Mouse (Mus musculus) small intestine, adult 2 months (tissue): Measurements from ENCODE around the gene Inpp5f. TPM values are rescaled to one million over a fixed set of nuclear protein-coding genes. Genes with fewer than 3 reads are reported as not detected.

Experiments used
- H3K27ac ChIP-seq: fragments of 200-500 bp; 2 replicates; pipeline ENCODE4 v1.5.1; 2012; ENCODE audit warnings: low read depth, low read length, control low read depth, inconsistent platforms; ENCODE audit not compliant: insufficient read depth
- H3K27me3 ChIP-seq: fragments of 200-500 bp; 2 replicates; pipeline ENCODE4 v1.6.1; 2012; ENCODE audit warnings: mild to moderate bottlenecking, moderate library complexity, low read length, inconsistent platforms; ENCODE audit not compliant: control insufficient read depth, insufficient read depth
- H3K36me3 ChIP-seq: fragments of 200-500 bp; 2 replicates; pipeline ENCODE4 v1.6.1; 2012; ENCODE audit warnings: mild to moderate bottlenecking, low read length, control low read depth, inconsistent platforms; ENCODE audit not compliant: control insufficient read depth, insufficient read depth
- H3K4me1 ChIP-seq: fragments of 200-500 bp; 2 replicates; pipeline ENCODE4 v1.6.1; 2012; ENCODE audit warnings: low read length, inconsistent platforms, mixed read lengths; ENCODE audit not compliant: control insufficient read depth, insufficient read depth, insufficient read length
- H3K4me3 ChIP-seq: fragments of 200-500 bp; 2 replicates; pipeline ENCODE4 v1.5.1; 2012; ENCODE audit warnings: low read depth, mild to moderate bottlenecking, control low read depth, inconsistent platforms, low read length, moderate library complexity
- CTCF ChIP-seq: fragments of 200-500 bp; IDR thresholded peaks from 2 replicates; pipeline ENCODE4 v1.5.1; 2012; ENCODE audit warnings: low read depth, mild to moderate bottlenecking, control low read depth, inconsistent platforms, low read length, moderate library complexity, mixed read lengths; ENCODE audit not compliant: insufficient replicate concordance, insufficient read length; ENCODE audit errors: extremely low read depth
- POLR2A ChIP-seq: fragments of 200-500 bp; IDR thresholded peaks from 2 replicates; pipeline ENCODE4 v1.6.1; 2012; ENCODE audit warnings: low read depth, mild to moderate bottlenecking, control low read depth, inconsistent platforms, low read length, moderate library complexity
- WGBS: fragments of 180-500 bp; shearing (Covaris S2); methylation state at CpG from one replicate; pipeline ENCODE4 v1.1.7; 2018; 5-methylcytosine and 5-hydroxymethylcytosine counted together
- polyA plus RNA-seq: library from polyadenylated mRNA; depleted of rRNA; stranded (reverse); fragments of >200 nt; gene quantifications from 2 replicates; pipeline ENCODE4 v1.2.3, GENCODE M21; 2012

The Inpp5f gene
- polyA plus RNA-seq, 1 experiment = 2.0 TPM

DNA sequence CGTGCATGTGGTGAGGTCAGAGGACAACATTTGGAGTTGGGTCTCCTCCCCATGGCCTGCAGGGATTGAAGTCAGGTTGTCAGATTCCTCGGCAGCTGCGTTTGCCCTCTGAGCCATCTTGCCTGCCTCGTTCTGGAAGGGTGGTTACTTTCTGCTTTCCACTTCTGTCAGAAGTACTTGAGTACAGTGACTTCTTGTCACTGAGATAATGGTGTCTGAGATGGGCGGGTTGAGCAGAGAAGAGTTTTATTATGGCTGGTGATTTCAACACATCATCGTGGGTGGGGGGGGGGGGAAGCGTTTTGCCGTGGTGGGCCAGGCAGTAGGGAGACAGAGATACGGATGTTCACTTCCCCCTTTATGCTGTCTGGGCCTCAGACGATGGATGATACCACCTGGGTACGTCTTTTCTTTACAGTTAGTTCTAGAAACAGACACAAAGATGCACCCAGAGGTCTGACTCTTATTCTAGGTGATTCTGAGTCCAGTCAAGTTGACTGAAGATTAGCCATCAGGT lies 53.8 kb downstream of the Inpp5f start:
- H3K36me3 ChIP-seq = peaks cover 10% of the 10 kb centered on the region
- H3K27ac ChIP-seq = no peak overlapping the region
- no peak for TF ChIP-seq POLR2A
- no peak for TF ChIP-seq CTCF
- 85% methylated on average over 11 of the region's 11 CpGs for WGBS
- no peak overlapping the region for H3K4me3 ChIP-seq
- no peaks in the 10 kb centered on the region for H3K27me3 ChIP-seq
- H3K4me1 ChIP-seq = no peaks in the 10 kb centered on the region

- H3K36me3 ChIP-seq = peaks cover 10% of the 10 kb centered on the region
- H3K27ac ChIP-seq = no peak overlapping the region
- no peak overlapping the region for H3K4me3 ChIP-seq
- no peaks in the 10 kb centered on the region for H3K27me3 ChIP-seq
- no peak for TF ChIP-seq CTCF
- H3K4me1 ChIP-seq = peaks cover 3% of the 10 kb centered on the region; the same call in 1 of the 2 replicates
- 83% methylated on average over 5 of the region's 5 CpGs for WGBS
Measured at GRCm38 (mm10) chr7:128667788-128668187, 56.7 kb downstream of the Inpp5f start.

DNA sequence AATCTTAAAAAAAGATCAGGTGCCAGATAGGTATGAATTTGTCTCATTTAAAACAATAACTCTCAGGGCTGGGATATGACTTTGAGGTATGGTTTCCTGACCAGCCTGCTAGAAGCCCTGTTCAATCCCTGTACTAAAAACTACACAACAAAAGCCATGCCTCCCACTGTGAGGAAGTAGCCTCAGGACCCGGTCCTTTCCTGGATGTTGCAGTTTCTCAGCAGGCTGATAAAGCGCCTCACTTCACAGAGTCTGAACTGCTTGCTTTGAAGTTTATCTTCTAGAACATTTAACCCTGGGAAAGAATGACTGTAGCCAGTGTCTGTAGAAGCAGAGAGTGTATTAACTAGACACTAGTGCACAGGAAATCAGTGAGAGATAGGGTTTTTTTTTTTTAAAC lies 57.7 kb downstream of the Inpp5f start:
- WGBS = 76% methylated on average over 2 of the region's 2 CpGs
- Histone ChIP-seq H3K27ac (no peak overlapping the region), H3K4me3 (no peak overlapping the region), H3K27me3 (no peaks in the 10 kb centered on the region), H3K36me3 (peaks cover 10% of the 10 kb centered on the region), H3K4me1 (peaks cover 3% of the 10 kb centered on the region; the same call in 1 of the 2 replicates)
- TF ChIP-seq CTCF = no peak
- TF ChIP-seq POLR2A = no peak

- WGBS = 39% methylated on average over 8 of the region's 8 CpGs
- TF ChIP-seq CTCF (no peak), POLR2A (no peak)
- Histone ChIP-seq H3K27me3 (no peaks in the 10 kb centered on the region), H3K36me3 (peaks cover 7% of the 10 kb centered on the region), H3K4me3 (no peak overlapping the region), H3K27ac (no peak overlapping the region), H3K4me1 (peaks cover 3% of the 10 kb centered on the region; the same call in 1 of the 2 replicates)
Measured at GRCm38 (mm10) chr7:128671952-128672351, 60.8 kb downstream of the Inpp5f start.

DNA sequence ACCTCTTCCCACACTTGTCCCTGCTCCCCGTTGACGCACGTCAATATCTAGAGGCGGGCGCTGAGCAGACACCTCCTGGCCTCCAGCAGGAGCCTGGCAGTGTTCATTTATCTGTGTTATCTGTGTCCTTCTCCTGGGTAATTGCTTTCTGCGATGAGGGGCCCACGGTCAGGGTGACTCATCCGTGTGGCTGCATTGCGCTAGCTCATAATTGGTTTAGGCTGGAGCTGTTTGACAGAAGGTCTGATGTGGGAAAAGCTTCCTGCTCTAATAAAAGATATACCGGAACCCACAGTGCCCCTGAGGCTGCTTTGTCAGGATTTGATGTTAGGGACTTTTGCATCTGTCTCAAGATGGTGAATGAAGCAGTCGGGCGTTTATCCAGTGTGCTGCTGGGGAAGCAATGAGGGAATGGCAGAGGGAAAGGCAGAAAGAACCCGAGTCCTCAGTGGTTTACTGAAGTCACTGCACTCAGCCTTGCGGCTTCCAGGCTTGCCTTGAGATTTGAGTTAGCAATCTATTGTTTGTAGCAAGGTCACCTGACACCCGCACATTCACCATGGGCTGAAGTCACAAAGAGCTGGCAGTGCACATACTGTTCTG lies 61.4 kb downstream of the Inpp5f start:
- no peak for TF ChIP-seq POLR2A
- no peak for TF ChIP-seq CTCF
- Histone ChIP-seq H3K4me1 (peaks cover 3% of the 10 kb centered on the region; the same call in 1 of the 2 replicates), H3K36me3 (peaks cover 7% of the 10 kb centered on the region), H3K4me3 (no peak overlapping the region), H3K27me3 (no peaks in the 10 kb centered on the region), H3K27ac (no peak overlapping the region)
- WGBS = 34% methylated on average over 15 of the region's 15 CpGs

GRCm38 (mm10) chr7:128678546-128678945 lies 67.4 kb downstream of the Inpp5f start:
- Histone ChIP-seq H3K4me1 (peaks cover 3% of the 10 kb centered on the region; the same call in 1 of the 2 replicates), H3K27ac (no peak overlapping the region), H3K4me3 (no peak overlapping the region), H3K36me3 (no peaks in the 10 kb centered on the region; the same call in 1 of the 2 replicates), H3K27me3 (no peaks in the 10 kb centered on the region)
- TF ChIP-seq POLR2A = no peak
- TF ChIP-seq CTCF = no peak
- 38% methylated on average over 3 of the region's 3 CpGs for WGBS

DNA sequence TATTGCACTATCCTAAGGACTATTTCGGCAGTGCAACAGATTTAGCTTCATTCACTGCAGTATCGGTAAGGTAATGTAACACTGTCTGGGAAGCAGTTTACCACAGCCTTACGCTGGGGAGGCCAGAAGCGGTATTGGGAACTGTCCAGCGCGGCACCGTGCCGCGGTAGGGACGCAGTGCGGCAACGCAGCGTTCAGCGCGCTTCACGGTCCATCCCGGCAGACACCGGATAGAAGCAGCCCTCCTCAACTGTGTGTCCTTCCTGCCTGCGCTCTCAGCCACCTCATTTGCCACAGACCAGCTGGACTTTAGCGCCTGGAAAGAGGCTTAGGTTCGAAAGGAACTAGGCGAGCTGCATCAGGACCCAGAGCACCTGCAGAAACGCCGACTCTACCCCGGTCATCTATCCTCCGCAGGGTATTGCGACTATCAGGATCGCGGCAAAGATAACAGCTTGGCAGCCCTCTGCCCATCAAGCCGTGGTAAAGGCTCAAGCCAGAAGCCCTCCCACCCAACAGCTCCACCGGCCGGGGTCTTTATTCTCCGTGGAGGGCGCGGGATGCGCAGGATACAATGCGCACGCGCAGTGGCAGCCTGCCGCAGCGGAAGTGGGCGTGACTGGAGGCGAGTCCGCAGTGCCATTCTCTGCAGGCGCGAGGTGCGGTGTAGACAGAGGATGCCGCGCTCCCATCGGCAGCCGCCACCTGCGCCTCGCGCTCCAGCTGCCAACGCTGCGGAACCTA lies 76.9 kb downstream of the Inpp5f start:
- peak overlapping the region; percentile 75 for H3K4me3 ChIP-seq
- H3K4me1 ChIP-seq = 0 out of 2 replicates have a peak, but pooled peaks cover 2% of the 10 kb centered on the region
- TF ChIP-seq CTCF = no peak
- no peak for TF ChIP-seq POLR2A
- no peaks in the 10 kb centered on the region for H3K27me3 ChIP-seq
- 57% methylated on average over 56 of the region's 56 CpGs for WGBS
- peaks cover 3% of the 10 kb centered on the region; the same call in 1 of the 2 replicates for H3K36me3 ChIP-seq
- H3K27ac ChIP-seq = no peak overlapping the region
